Mouse (Mus musculus) forebrain, embryonic 15.5 days (tissue): ENCODE data around the gene Tecpr2. TPM values are rescaled to one million over a fixed set of nuclear protein-coding genes. Genes with fewer than 3 reads are reported as not detected.

ENCODE experiments used
- ATAC-seq: fragments of 200-750 bp; cut with Nextera tagmentation; replicated peaks from 2 replicates; pipeline ENCODE4 v1.8.0; 2017; ENCODE audit warnings: mild to moderate bottlenecking, moderate TSS enrichment, moderate library complexity
- H3K27ac ChIP-seq: fragments of 300-500 bp; sonication (generic); replicated peaks from 2 replicates; pipeline ENCODE4 v1.5.1; 2015; ENCODE audit warnings: mild to moderate bottlenecking, inconsistent platforms
- H3K27me3 ChIP-seq: fragments of 300-500 bp; sonication (generic); 2 replicates; pipeline ENCODE4 v1.6.1; 2015; ENCODE audit warnings: inconsistent platforms
- H3K36me3 ChIP-seq: fragments of 300-500 bp; sonication (generic); 2 replicates; pipeline ENCODE4 v1.6.1; 2015; ENCODE audit warnings: mild to moderate bottlenecking, inconsistent platforms
- H3K4me1 ChIP-seq: fragments of 300-500 bp; sonication (generic); 2 replicates; pipeline ENCODE4 v1.6.1; 2015; ENCODE audit warnings: inconsistent platforms
- H3K4me2 ChIP-seq: fragments of 300-500 bp; sonication (generic); replicated peaks from 2 replicates; pipeline ENCODE4 v1.6.1; 2015; ENCODE audit warnings: mild to moderate bottlenecking, inconsistent platforms
- H3K4me3 ChIP-seq: fragments of 300-500 bp; sonication (generic); 2 replicates; pipeline ENCODE4 v1.5.1; 2015; ENCODE audit warnings: mild to moderate bottlenecking, inconsistent platforms
- H3K9ac ChIP-seq: fragments of 300-500 bp; sonication (generic); replicated peaks from 2 replicates; pipeline ENCODE4 v1.6.1; 2015; ENCODE audit warnings: mild to moderate bottlenecking, inconsistent platforms
- H3K9me3 ChIP-seq: fragments of 300-500 bp; sonication (generic); 2 replicates; pipeline ENCODE4 v1.6.1; 2016; ENCODE audit warnings: inconsistent platforms
- WGBS: fragments of 180-500 bp; shearing (Covaris S2); methylation state at CpG from one replicate; pipeline ENCODE4 v1.1.7; 2015; ENCODE audit warnings: mixed read lengths; 5-methylcytosine and 5-hydroxymethylcytosine counted together
- polyA plus RNA-seq: library from polyadenylated mRNA; unstranded; fragments of >200 nt; fragmentation: Nextera tagmentation; extraction: Ambion mirVana; gene quantifications from 2 replicates; pipeline ENCODE4 v1.2.1, GENCODE M21; 2015

Tecpr2 gene
- polyA plus RNA-seq, 1 experiment from 2014 or later, result 7.5 TPM

DNA sequence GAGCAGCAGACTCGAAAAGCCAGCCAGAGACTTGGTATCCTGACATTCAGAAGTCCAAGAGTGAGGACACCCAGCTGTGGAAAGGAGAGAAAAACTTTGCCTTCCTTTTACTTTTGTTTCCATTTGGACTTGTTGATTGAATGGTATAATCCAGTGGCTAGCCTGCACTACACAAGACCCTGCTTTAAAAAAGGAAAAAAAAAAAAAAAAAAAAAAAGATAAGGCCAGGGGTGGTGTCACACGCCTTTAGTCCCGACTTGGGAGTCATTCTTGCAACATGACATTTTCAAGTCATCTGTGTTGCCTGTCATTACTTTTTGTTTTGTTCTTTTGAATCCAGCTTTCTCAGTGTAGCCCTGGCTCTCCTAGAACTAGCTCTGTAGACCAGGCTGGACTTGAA lies 132.5 kb downstream of the Tecpr2 start:
- Histone ChIP-seq H3K4me1 (no peaks in the 10 kb centered on the region), H3K27ac (no peak overlapping the region), H3K4me3 (no peak overlapping the region), H3K27me3 (no peaks in the 10 kb centered on the region), H3K9me3 (no peaks in the 10 kb centered on the region), H3K4me2 (no peak overlapping the region), H3K9ac (no peak overlapping the region), H3K36me3 (no peaks in the 10 kb centered on the region)
- WGBS, result 64% methylated on average over 3 of the region's 3 CpGs
- ATAC-seq, result no peak

Other genes starting within 250 kb of the Tecpr2 start
- gene 1700001K19Rik, start 206.6 kb upstream of the Tecpr2 start, polyA plus RNA-seq, result 0.33 and 0.48 TPM in 2 replicates
- gene Hsp90aa1, start 186.5 kb upstream of the Tecpr2 start, polyA plus RNA-seq, result 1,340 and 1,345 TPM in 2 replicates
- gene Wdr20, start 151.3 kb upstream of the Tecpr2 start, polyA plus RNA-seq, result 31.5 and 33.5 TPM in 2 replicates
- gene Mok, start 48.3 kb upstream of the Tecpr2 start, polyA plus RNA-seq, result 11.8 and 13.8 TPM in 2 replicates
- 3.6 and 4.0 TPM in 2 replicates for gene Zfp839, start 39.0 kb upstream of the Tecpr2 start, polyA plus RNA-seq
- 81.8 and 82.8 TPM in 2 replicates for gene Cinp, start 119 bp upstream of the Tecpr2 start, polyA plus RNA-seq
- 5.0 and 6.5 TPM in 2 replicates for gene Ankrd9, start 89.8 kb downstream of the Tecpr2 start, polyA plus RNA-seq
- 8.1 and 8.4 TPM in 2 replicates for gene Rcor1, start 150.1 kb downstream of the Tecpr2 start, polyA plus RNA-seq